Mouse (Mus musculus) heart, embryonic 15.5 days (tissue): ENCODE measurements around the gene Spp2. TPM values are rescaled to one million over a fixed set of nuclear protein-coding genes. Genes with fewer than 3 reads are reported as not detected.

Experiments used
- ATAC-seq: fragments of 200-750 bp; cut with Nextera tagmentation; replicated peaks from 2 replicates; pipeline ENCODE4 v1.8.0; 2017; ENCODE audit warnings: low read depth, moderate TSS enrichment; ENCODE audit not compliant: insufficient number of reproducible peaks, insufficient read depth, low FRiP score
- H3K27ac ChIP-seq: fragments of 300-500 bp; sonication (generic); 2 replicates; pipeline ENCODE4 v1.5.1; 2015; ENCODE audit warnings: mild to moderate bottlenecking, inconsistent platforms
- H3K27me3 ChIP-seq: fragments of 300-500 bp; sonication (generic); 2 replicates; pipeline ENCODE4 v1.6.1; 2015; ENCODE audit warnings: inconsistent platforms
- H3K36me3 ChIP-seq: fragments of 300-500 bp; sonication (generic); 2 replicates; pipeline ENCODE4 v1.6.1; 2015; ENCODE audit warnings: mild to moderate bottlenecking, inconsistent platforms
- H3K4me1 ChIP-seq: fragments of 300-500 bp; sonication (generic); replicated peaks from 2 replicates; pipeline ENCODE4 v1.6.1; 2015; ENCODE audit warnings: inconsistent platforms
- H3K4me2 ChIP-seq: fragments of 300-500 bp; sonication (generic); 2 replicates; pipeline ENCODE4 v1.6.1; 2015; ENCODE audit warnings: inconsistent platforms, mild to moderate bottlenecking, moderate library complexity
- H3K4me3 ChIP-seq: fragments of 300-500 bp; sonication (generic); 2 replicates; pipeline ENCODE4 v1.5.1; 2015; ENCODE audit warnings: mild to moderate bottlenecking, inconsistent platforms
- H3K9ac ChIP-seq: fragments of 300-500 bp; sonication (generic); 2 replicates; pipeline ENCODE4 v1.6.1; 2015; ENCODE audit warnings: mild to moderate bottlenecking, inconsistent platforms
- H3K9me3 ChIP-seq: fragments of 300-500 bp; sonication (generic); replicated peaks from 2 replicates; pipeline ENCODE4 v1.6.1; 2016; ENCODE audit warnings: inconsistent platforms
- WGBS: fragments of 180-500 bp; shearing (Covaris S2); methylation state at CpG from one replicate; pipeline ENCODE4 v1.1.7; 2015; ENCODE audit warnings: mixed read lengths; 5-methylcytosine and 5-hydroxymethylcytosine counted together
- polyA plus RNA-seq: library from polyadenylated mRNA; unstranded; fragments of >200 nt; fragmentation: Nextera tagmentation; extraction: Ambion mirVana; gene quantifications from 2 replicates; pipeline ENCODE4 v1.2.1, GENCODE M21; 2015

Gene Spp2
- polyA plus RNA-seq, 1 experiment from 2014 or later, result 0.33 TPM

DNA sequence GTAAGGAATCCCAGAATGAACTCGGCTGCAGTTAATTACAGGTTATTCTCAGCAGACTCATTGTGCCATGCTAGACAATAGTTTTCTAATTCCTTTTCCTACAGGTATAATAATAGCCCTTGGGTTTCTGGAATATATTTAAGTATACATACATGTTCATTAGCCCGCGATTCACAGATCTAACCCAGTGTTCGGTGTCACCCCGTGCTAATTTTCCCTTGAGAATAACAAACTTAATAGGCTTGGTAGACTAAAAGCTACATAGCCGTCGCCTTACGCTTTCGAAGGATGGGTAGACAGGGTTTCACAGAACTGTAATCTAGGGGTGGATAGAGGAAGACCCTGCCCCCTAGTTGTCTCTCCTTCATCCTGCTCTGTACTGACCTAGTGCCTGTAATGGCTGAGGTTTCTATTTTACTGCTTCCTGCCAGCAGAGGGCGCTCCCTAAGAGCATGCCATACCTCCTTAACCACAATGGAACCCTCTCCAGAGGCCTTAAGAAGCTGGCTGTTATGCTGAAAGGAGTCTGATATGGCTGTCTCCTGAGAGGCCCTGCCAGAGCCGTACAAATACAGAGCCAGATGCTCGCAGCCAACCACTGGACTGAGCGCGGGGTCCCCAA is 49.8 kb downstream of the Spp2 start:
- Histone ChIP-seq H3K9me3 (no peaks in the 10 kb centered on the region), H3K4me1 (0 out of 2 replicates have a peak, but pooled peaks cover 2% of the 10 kb centered on the region), H3K36me3 (no peaks in the 10 kb centered on the region), H3K4me3 (no peak overlapping the region), H3K27ac (no peak overlapping the region), H3K4me2 (no peak overlapping the region), H3K27me3 (no peaks in the 10 kb centered on the region), H3K9ac (no peak overlapping the region)
- WGBS, result 51% methylated on average over 14 of the region's 14 CpGs
- peak; percentile 57; the same call in 1 of the 2 replicates for ATAC-seq

DNA sequence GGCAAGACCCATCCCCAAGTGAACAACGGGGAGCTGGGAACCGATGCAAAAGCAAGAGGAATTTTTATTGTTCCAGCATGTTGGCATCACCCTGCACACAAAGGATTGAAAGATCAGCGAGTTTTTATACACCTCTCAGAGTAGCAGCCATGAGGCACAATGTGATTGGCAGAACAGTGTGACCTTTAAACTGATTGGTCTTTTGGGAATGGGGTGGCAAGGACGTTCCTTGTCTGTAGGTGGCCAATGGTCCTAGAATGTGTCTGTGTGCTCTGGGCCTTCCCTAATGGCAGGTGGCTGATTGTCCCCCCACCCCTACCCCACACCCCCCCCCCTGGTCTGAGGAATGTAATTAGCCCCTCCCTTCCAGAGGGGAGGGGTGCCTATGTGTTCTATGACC is 52.4 kb downstream of the Spp2 start:
- WGBS, result 85% methylated on average over 4 of the region's 4 CpGs
- no peak overlapping the region for H3K4me3 ChIP-seq
- no peak overlapping the region for H3K9ac ChIP-seq
- peaks cover 18% of the 10 kb centered on the region; the same call in 1 of the 2 replicates for H3K4me1 ChIP-seq
- H3K36me3 ChIP-seq, result no peaks in the 10 kb centered on the region
- no peaks in the 10 kb centered on the region for H3K9me3 ChIP-seq
- H3K27me3 ChIP-seq, result no peaks in the 10 kb centered on the region
- H3K27ac ChIP-seq, result no peak overlapping the region
- no peak overlapping the region for H3K4me2 ChIP-seq
- ATAC-seq, result no peak

GRCm38 (mm10) chr1:88459655-88460054 is 52.9 kb downstream of the Spp2 start:
- H3K27ac ChIP-seq, result no peak overlapping the region
- H3K9me3 ChIP-seq, result no peaks in the 10 kb centered on the region
- no peak overlapping the region for H3K4me3 ChIP-seq
- H3K4me1 ChIP-seq, result peaks cover 22% of the 10 kb centered on the region; the same call in 1 of the 2 replicates
- ATAC-seq, result no peak
- H3K36me3 ChIP-seq, result no peaks in the 10 kb centered on the region
- H3K4me2 ChIP-seq, result no peak overlapping the region
- WGBS, result 87% methylated on average over 5 of the region's 5 CpGs
- no peak overlapping the region for H3K9ac ChIP-seq
- no peaks in the 10 kb centered on the region for H3K27me3 ChIP-seq

GRCm38 (mm10) chr1:88461096-88461495 is 54.3 kb downstream of the Spp2 start:
- H3K4me2 ChIP-seq, result no peak overlapping the region
- H3K9me3 ChIP-seq, result no peaks in the 10 kb centered on the region
- WGBS, result 23% methylated on average over 1 of the region's 1 CpGs
- H3K4me3 ChIP-seq, result no peak overlapping the region
- no peaks in the 10 kb centered on the region for H3K36me3 ChIP-seq
- H3K27ac ChIP-seq, result no peak overlapping the region
- H3K9ac ChIP-seq, result no peak overlapping the region
- no peak for ATAC-seq
- peaks cover 24% of the 10 kb centered on the region; the same call in 1 of the 2 replicates for H3K4me1 ChIP-seq
- H3K27me3 ChIP-seq, result no peaks in the 10 kb centered on the region

DNA sequence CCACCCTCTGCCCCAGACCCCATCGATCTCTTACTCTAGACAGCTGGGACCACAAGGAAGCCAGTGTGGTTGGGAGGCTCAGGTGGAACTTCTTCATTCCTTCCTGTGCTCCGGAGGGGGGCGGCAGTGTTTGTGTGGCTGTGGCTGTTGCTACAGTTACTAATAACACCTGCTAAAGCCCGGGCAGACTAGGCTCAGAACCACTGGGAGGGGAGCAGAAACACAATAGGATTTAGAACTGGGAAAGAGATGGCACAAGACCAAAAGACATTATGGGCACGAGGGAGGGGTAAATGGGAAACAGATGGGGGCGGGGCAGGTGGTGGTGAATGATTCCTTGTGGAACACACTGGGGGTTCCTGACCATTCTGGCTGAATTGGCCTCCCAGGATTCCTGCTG is 55.7 kb downstream of the Spp2 start:
- Histone ChIP-seq H3K27ac (no peak overlapping the region), H3K4me2 (no peak overlapping the region), H3K9me3 (no peaks in the 10 kb centered on the region), H3K9ac (no peak overlapping the region), H3K27me3 (no peaks in the 10 kb centered on the region), H3K4me3 (no peak overlapping the region), H3K36me3 (no peaks in the 10 kb centered on the region), H3K4me1 (peaks cover 24% of the 10 kb centered on the region; the same call in 1 of the 2 replicates)
- no peak for ATAC-seq
- 44% methylated on average over 6 of the region's 6 CpGs for WGBS

- Histone ChIP-seq H3K9me3 (no peaks in the 10 kb centered on the region), H3K36me3 (no peaks in the 10 kb centered on the region), H3K4me3 (no peak overlapping the region), H3K9ac (no peak overlapping the region), H3K27ac (no peak overlapping the region), H3K4me1 (peaks cover 24% of the 10 kb centered on the region; the same call in 1 of the 2 replicates), H3K4me2 (no peak overlapping the region), H3K27me3 (no peaks in the 10 kb centered on the region)
- ATAC-seq, result no peak
- 78% methylated on average over 3 of the region's 3 CpGs for WGBS
Measured at GRCm38 (mm10) chr1:88463241-88463640, 56.5 kb downstream of the Spp2 start.

DNA sequence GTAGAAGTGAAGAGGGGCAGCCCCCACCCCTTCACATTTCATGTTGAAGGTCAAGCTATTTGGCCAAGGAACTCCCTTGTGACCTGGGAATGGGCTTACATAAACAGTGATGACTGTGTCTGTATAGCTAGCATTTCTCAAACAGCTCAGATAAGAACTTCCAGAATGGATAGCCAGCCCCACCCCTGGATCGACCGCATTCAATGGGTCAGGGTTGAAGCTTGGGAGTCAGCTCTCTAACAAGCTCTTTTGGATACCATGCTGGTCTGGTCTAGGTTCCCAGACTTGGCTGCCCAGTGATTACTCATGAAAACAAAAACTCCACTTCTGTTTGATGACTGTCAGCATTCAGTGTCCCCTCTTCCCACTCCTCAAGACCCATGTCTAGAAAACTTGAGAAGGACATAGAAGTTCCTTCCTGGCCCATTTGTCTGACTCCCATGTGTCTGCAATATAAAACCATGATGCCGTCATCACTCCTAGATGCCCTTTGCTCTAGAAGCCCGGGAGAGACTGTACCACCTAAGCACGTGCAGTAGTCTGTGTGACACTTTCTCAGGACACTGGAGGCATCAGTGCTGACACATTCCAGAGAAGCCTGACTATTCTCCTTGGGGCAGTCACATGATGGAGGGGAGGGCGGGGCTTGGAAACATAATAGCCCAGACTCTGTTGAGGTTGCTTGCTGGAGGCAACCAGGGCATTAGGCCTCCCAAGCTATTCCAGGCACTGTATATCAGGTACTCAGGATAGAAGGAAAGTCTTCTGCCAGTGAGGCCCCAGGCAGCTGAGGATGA is 57.5 kb downstream of the Spp2 start:
- H3K36me3 ChIP-seq, result no peaks in the 10 kb centered on the region
- no peak overlapping the region for H3K27ac ChIP-seq
- ATAC-seq, result no peak

GRCm38 (mm10) chr1:88465722-88466121 is 59.0 kb downstream of the Spp2 start:
- Histone ChIP-seq H3K4me2 (no peak overlapping the region), H3K27ac (no peak overlapping the region), H3K36me3 (no peaks in the 10 kb centered on the region), H3K4me1 (peaks cover 24% of the 10 kb centered on the region; the same call in 1 of the 2 replicates), H3K27me3 (no peaks in the 10 kb centered on the region), H3K4me3 (no peak overlapping the region), H3K9ac (no peak overlapping the region), H3K9me3 (no peaks in the 10 kb centered on the region)
- 65% methylated on average over 4 of the region's 4 CpGs for WGBS
- no peak for ATAC-seq

More for the DNA sequence above, 57.5 kb downstream of the Spp2 start:
- Histone ChIP-seq H3K27me3 (no peaks in the 10 kb centered on the region), H3K9ac (no peak overlapping the region), H3K4me1 (peaks cover 24% of the 10 kb centered on the region; the same call in 1 of the 2 replicates), H3K4me3 (no peak overlapping the region), H3K4me2 (no peak overlapping the region), H3K9me3 (no peaks in the 10 kb centered on the region)
- 60% methylated on average over 6 of the region's 6 CpGs for WGBS

GRCm38 (mm10) chr1:88466325-88467064 is 59.7 kb downstream of the Spp2 start:
- peaks cover 22% of the 10 kb centered on the region; the same call in 1 of the 2 replicates for H3K4me1 ChIP-seq
- WGBS, result 77% methylated on average over 8 of the region's 8 CpGs
- ATAC-seq, result no peak
- H3K9ac ChIP-seq, result no peak overlapping the region
- no peaks in the 10 kb centered on the region for H3K27me3 ChIP-seq
- H3K27ac ChIP-seq, result no peak overlapping the region
- H3K4me2 ChIP-seq, result no peak overlapping the region
- H3K9me3 ChIP-seq, result no peaks in the 10 kb centered on the region
- no peak overlapping the region for H3K4me3 ChIP-seq
- no peaks in the 10 kb centered on the region for H3K36me3 ChIP-seq

- WGBS, result 83% methylated on average over 5 of the region's 5 CpGs
- ATAC-seq, result no peak
- H3K9ac ChIP-seq, result no peak overlapping the region
- no peaks in the 10 kb centered on the region for H3K36me3 ChIP-seq
- H3K4me1 ChIP-seq, result peaks cover 18% of the 10 kb centered on the region; the same call in 1 of the 2 replicates
- H3K4me2 ChIP-seq, result no peak overlapping the region
- H3K4me3 ChIP-seq, result no peak overlapping the region
- H3K27me3 ChIP-seq, result no peaks in the 10 kb centered on the region
- H3K9me3 ChIP-seq, result no peaks in the 10 kb centered on the region
- H3K27ac ChIP-seq, result no peak overlapping the region
Measured at GRCm38 (mm10) chr1:88467866-88468265, 61.1 kb downstream of the Spp2 start.

GRCm38 (mm10) chr1:88468335-88468734 is 61.6 kb downstream of the Spp2 start:
- WGBS, result 95% methylated on average over 2 of the region's 2 CpGs
- Histone ChIP-seq H3K9me3 (no peaks in the 10 kb centered on the region), H3K4me2 (no peak overlapping the region), H3K4me1 (peaks cover 14% of the 10 kb centered on the region; the same call in 1 of the 2 replicates), H3K27me3 (no peaks in the 10 kb centered on the region), H3K36me3 (no peaks in the 10 kb centered on the region), H3K4me3 (no peak overlapping the region), H3K27ac (no peak overlapping the region), H3K9ac (no peak overlapping the region)
- no peak for ATAC-seq
